Mouse (Mus musculus) heart, embryonic 16.5 days (tissue): ENCODE data around the gene Abr. TPM values are rescaled to one million over a fixed set of nuclear protein-coding genes. Genes with fewer than 3 reads are reported as not detected.

Source experiments
- ATAC-seq: fragments of 200-750 bp; cut with Nextera tagmentation; replicated peaks from 2 replicates; pipeline ENCODE4 v1.8.0; 2017; ENCODE audit warnings: moderate number of reproducible peaks; ENCODE audit not compliant: insufficient read depth, low FRiP score; ENCODE audit errors: extremely low read depth
- H3K27ac ChIP-seq: fragments of 300-500 bp; sonication (generic); 2 replicates; pipeline ENCODE4 v1.5.1; 2014; ENCODE audit warnings: mild to moderate bottlenecking, low read length, control low read depth, moderate library complexity
- H3K27me3 ChIP-seq: fragments of 300-500 bp; sonication (generic); 2 replicates; pipeline ENCODE4 v1.6.1; 2014; ENCODE audit warnings: low read length, mixed read lengths; ENCODE audit not compliant: control insufficient read depth, insufficient read depth
- H3K36me3 ChIP-seq: fragments of 300-500 bp; sonication (generic); 2 replicates; pipeline ENCODE4 v1.6.1; 2014; ENCODE audit not compliant: control insufficient read depth, insufficient read depth
- H3K4me1 ChIP-seq: fragments of 300-500 bp; sonication (generic); 2 replicates; pipeline ENCODE4 v1.6.1; 2014; ENCODE audit warnings: low read length, mixed read lengths; ENCODE audit not compliant: control insufficient read depth, insufficient read depth
- H3K4me2 ChIP-seq: fragments of 300-500 bp; sonication (generic); 2 replicates; pipeline ENCODE4 v1.6.1; 2014; ENCODE audit warnings: low read depth, mild to moderate bottlenecking, control low read depth, low read length
- H3K4me3 ChIP-seq: fragments of 300-500 bp; sonication (generic); 2 replicates; pipeline ENCODE4 v1.5.1; 2014; ENCODE audit warnings: mild to moderate bottlenecking, control low read depth, low read length
- H3K9ac ChIP-seq: fragments of 300-500 bp; sonication (generic); 2 replicates; pipeline ENCODE4 v1.6.1; 2014; ENCODE audit warnings: low read length, control low read depth
- H3K9me3 ChIP-seq: fragments of 300-500 bp; sonication (generic); replicated peaks from 2 replicates; pipeline ENCODE4 v1.6.1; 2016; ENCODE audit warnings: low read length; ENCODE audit not compliant: control insufficient read depth
- WGBS: fragments of 180-500 bp; shearing (Covaris S2); extraction: QIAGEN DNeasy Blood & Tissue Kit; methylation state at CpG from one replicate; pipeline ENCODE4 v1.1.7; 2014; 5-methylcytosine and 5-hydroxymethylcytosine counted together
- polyA plus RNA-seq: library from polyadenylated mRNA; unstranded; fragments of >200 nt; fragmentation: Nextera tagmentation; extraction: Ambion mirVana; gene quantifications from 2 replicates; pipeline ENCODE4 v1.2.1, GENCODE M21; 2015

Abr gene
- polyA plus RNA-seq, 1 experiment from 2014 or later: 21.0 TPM

DNA sequence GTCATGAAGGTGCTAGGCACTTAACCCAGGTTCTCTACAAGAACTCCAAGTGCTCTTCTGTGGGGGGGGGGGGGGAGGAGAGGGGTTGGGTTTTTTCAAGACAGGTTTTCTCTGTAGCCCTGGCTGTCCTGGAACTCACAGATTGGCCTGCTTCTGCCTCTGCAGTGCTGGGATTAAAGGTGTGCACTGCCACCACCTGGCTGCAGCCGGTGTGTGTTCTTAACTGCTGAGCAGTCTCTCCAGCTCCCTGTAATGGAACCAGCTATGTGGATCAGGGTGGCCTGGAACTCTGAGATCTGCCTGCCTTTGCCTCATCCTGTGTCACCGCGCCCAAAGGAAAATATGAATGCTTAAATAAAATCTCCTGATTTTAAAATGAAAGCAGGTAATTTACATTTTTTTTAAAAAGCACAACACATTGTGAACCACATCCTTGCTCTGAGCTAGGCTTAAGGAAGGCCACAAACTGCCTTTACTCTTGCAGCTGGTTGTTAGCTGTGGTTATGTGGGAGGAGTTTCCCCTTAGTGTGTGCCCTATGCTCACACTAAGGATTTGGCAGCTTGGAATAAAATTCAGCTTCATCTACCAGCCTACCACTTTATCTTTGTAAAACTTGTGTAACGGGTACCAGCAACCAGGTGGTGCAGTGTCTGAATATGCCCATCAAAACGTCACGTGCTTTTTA lies 125.9 kb downstream of the Abr start:
- ATAC-seq: no peak
- Histone ChIP-seq H3K36me3 (no peaks in the 10 kb centered on the region), H3K27me3 (no peaks in the 10 kb centered on the region), H3K4me1 (peaks cover 66% of the 10 kb centered on the region), H3K9ac (no peak overlapping the region), H3K4me3 (no peak overlapping the region), H3K4me2 (no peak overlapping the region), H3K27ac (peak overlapping the region; percentile 97), H3K9me3 (no peaks in the 10 kb centered on the region)
- 75% methylated on average over 6 of the region's 6 CpGs for WGBS

DNA sequence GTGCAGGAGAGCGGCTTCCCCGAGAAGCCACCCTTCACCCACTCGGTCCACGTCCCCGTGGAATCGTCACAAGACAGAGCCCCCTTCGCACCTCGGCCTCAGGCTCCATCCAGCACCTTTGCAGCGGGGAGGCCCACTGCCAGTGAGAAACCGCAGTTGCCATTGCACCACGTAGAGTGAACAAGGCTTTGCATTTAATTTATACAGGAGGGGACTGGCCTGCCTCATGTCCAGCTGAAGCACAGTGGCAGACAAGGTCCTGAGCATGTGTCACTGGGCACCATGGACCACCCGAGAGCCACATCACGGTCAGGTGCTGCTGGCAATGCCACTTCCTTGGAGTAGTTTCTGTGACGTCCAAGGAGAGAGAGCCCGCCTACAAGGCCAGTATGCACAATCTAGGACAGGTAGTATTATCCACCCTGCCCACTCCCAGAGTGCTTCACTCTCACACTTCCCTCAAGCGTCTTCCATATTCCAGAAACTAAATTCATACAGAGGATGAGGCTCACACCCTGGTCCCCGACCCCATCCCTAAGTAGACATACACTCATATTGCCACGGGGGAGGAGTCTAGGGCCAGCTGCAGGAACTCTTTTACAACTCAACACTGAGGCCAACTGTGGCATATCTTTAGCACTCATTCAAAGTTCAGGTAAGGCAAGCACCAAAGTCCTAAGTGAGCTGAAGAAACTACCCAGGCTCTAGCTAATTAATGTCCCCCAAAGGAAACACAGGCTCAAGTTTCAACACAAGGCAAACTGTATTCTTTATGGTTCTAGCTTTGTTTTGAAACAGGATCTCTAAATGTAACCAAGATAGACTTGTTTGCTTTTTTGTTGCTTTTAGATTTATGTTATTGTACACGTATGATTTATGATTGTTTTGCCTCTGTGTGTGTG lies 126.7 kb downstream of the Abr start:
- Histone ChIP-seq H3K9ac (peak overlapping the region; percentile 89), H3K4me3 (peak overlapping the region; percentile 72), H3K27ac (peak overlapping the region; percentile 97), H3K4me2 (peak overlapping the region; percentile 66), H3K36me3 (no peaks in the 10 kb centered on the region), H3K4me1 (peaks cover 74% of the 10 kb centered on the region), H3K27me3 (no peaks in the 10 kb centered on the region), H3K9me3 (no peaks in the 10 kb centered on the region)
- ATAC-seq: no peak
- WGBS: 11% methylated on average over 19 of the region's 19 CpGs

DNA sequence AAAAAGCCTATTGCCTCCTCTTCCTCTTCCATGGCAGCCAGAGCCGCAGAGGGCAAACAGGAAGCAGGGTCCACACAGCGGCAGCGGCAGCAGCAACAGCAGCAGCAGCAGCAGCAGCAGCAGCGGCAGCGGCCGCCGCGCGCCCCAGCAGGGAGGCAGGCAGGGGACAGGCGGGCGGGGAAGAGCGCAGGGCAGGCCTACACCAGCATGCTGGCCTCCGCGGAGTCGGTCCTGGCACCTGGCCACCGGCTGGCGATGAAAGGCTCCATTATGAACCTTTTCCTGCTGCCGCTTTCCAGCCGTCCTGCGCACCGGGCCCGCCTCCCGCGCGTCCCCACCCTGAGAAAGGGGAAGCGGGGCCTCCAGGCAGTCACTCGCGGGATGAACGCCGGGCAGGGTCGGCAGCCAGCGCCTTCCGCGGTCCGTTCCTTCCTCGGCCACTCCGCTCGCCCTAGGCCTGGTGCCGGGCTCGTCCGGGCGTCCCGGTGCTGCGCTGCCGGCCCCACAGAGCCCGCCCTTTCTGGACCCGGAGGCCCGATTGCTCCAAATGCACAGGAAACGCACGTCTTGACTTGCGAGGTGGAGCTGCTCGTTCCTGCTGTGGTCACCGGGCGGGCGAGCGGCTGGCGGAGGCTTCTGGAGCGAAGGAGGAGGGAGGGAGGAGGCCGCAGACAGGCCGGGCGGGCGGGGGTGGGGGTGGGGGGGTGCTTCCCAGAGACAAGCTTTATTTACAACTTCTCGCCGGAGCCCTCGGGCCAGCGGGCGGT lies 127.6 kb downstream of the Abr start:
- Histone ChIP-seq H3K9me3 (no peaks in the 10 kb centered on the region), H3K36me3 (no peaks in the 10 kb centered on the region), H3K9ac (peak overlapping the region; percentile 89), H3K27ac (peak overlapping the region; percentile 97), H3K4me1 (peaks cover 78% of the 10 kb centered on the region), H3K27me3 (no peaks in the 10 kb centered on the region), H3K4me3 (peak overlapping the region; percentile 72), H3K4me2 (peak overlapping the region; percentile 66)
- WGBS: under 1% methylated on average over 67 of the region's 67 CpGs
- peak; percentile 65 for ATAC-seq

DNA sequence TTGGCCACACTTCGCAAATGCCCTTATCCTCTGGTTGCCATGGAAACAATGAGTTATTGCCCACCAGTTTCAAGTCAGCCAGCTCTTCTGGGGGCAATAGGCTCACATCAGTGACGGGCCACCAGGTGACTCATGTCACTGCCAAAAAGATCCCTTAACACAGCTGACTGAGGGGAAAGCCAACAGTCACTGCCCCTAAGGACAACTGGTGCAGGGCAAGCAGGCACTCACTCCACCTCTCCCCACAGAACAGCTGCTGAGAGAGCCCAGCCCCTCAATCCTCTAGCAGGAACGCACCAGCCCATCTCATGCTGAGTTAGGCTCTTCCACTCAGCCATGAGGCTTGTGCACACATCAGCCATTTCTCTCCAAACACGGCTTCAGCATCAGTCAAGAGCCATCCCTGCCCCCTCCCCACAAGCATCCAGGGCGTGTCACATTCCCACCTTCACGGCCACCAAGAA lies 128.3 kb downstream of the Abr start:
- H3K4me1 ChIP-seq: peaks cover 75% of the 10 kb centered on the region
- no peaks in the 10 kb centered on the region for H3K9me3 ChIP-seq
- 6% methylated on average over 6 of the region's 6 CpGs for WGBS
- no peaks in the 10 kb centered on the region for H3K27me3 ChIP-seq
- peak overlapping the region; percentile 66 for H3K4me2 ChIP-seq
- no peaks in the 10 kb centered on the region for H3K36me3 ChIP-seq
- ATAC-seq: peak; percentile 25
- H3K27ac ChIP-seq: peak overlapping the region; percentile 97
- H3K4me3 ChIP-seq: peak overlapping the region; percentile 72
- H3K9ac ChIP-seq: peak overlapping the region; percentile 89

DNA sequence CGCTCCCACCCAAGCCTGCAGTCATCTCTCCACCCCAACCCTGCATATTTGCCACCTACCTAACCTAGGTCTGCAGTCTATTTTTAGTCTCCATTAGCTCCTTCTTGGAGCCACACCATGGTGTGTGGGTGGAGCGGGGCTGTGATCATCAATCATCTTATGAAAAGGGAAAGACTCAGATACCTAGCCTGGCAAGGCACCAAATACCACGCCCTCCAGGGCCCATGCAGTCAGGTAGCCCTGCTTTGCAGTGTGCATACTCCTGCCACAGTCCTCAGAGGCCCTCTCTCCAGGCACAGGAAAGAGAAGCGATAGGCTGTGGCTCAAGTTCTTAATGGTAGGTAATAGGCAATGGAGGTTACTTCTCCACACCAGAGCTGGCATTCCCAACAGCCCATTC lies 128.9 kb downstream of the Abr start:
- Histone ChIP-seq H3K27me3 (no peaks in the 10 kb centered on the region), H3K4me1 (peaks cover 75% of the 10 kb centered on the region), H3K27ac (peak overlapping the region; percentile 97), H3K9ac (peak overlapping the region; percentile 89), H3K9me3 (no peaks in the 10 kb centered on the region), H3K4me2 (peak overlapping the region; percentile 66), H3K36me3 (no peaks in the 10 kb centered on the region), H3K4me3 (peak overlapping the region; percentile 72)
- ATAC-seq: no peak
- WGBS: 43% methylated on average over 4 of the region's 4 CpGs

DNA sequence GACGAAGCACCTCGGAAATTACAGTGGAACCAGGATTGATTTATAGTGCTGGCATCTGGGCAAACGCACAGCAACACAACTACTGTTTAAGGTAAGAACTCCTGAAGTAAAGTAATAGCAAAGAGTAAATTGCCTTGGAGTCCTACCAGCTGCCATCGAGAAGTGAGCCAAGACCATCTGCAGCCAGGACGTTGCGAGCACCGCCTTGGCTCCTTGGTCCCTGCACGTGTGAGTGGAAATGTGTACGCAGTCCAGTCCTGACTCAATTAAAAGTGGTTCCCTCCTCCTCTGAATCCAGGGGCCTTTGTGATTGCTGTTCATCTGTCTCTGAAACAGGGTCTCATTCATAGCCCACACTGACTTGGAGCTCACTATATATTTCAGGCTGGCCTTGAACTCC lies 130.3 kb downstream of the Abr start:
- Histone ChIP-seq H3K36me3 (no peaks in the 10 kb centered on the region), H3K4me3 (no peak overlapping the region), H3K27me3 (no peaks in the 10 kb centered on the region), H3K4me1 (peaks cover 64% of the 10 kb centered on the region), H3K9ac (peak overlapping the region; percentile 35; the same call in 1 of the 2 replicates), H3K4me2 (no peak overlapping the region; the same call in 1 of the 2 replicates), H3K9me3 (no peaks in the 10 kb centered on the region), H3K27ac (no peak overlapping the region; the same call in 1 of the 2 replicates)
- ATAC-seq: no peak
- 58% methylated on average over 9 of the region's 9 CpGs for WGBS

DNA sequence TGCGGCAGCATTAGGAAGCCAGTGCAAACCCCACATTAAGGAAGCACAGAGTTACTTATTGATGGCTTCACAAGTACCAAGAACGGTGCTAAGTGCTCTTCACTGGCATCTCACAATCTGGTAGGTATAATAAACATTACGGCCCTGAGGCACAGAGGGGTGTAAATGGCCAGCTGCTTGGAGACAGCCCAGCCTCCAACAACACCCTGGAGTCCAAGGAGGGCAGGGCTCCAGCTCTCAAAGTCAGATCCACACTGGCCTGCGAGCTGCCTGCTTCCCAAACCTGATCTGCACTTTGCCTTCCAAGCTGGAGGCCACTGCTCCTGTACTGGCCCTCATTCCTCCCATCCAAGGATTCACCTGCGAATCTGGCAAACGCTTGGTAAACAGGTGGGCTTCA lies 132.7 kb downstream of the Abr start:
- H3K4me2 ChIP-seq: no peak overlapping the region
- no peak for ATAC-seq
- no peaks in the 10 kb centered on the region for H3K36me3 ChIP-seq
- H3K9me3 ChIP-seq: no peaks in the 10 kb centered on the region
- WGBS: 56% methylated on average over 6 of the region's 6 CpGs
- H3K9ac ChIP-seq: peak overlapping the region; percentile 49
- H3K27me3 ChIP-seq: no peaks in the 10 kb centered on the region
- no peak overlapping the region for H3K4me3 ChIP-seq
- peaks cover 50% of the 10 kb centered on the region for H3K4me1 ChIP-seq
- H3K27ac ChIP-seq: peak overlapping the region; percentile 71

DNA sequence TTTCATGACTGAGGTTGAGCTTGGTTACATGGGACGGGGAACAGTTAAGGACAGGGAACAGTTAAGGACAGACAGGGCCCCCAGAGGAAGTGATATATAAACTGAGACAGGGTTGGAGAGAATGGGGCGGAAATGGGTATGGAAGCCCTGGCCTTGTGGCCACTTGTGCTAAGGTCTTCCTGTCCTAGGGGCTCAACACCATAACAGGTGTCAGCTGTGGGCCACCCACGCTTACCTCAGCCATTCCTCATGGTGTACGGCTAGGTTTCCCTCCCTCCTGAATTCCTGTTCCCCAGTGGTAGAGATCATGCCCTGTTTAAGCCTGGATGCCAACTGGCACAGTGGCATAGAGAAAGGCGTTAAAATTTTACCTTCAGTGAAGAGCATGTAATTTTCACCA lies 135.1 kb downstream of the Abr start:
- H3K4me1 ChIP-seq: peaks cover 52% of the 10 kb centered on the region

More for the DNA sequence above, 135.1 kb downstream of the Abr start:
- no peak overlapping the region for H3K4me2 ChIP-seq
- H3K36me3 ChIP-seq: no peaks in the 10 kb centered on the region
- no peak overlapping the region for H3K4me3 ChIP-seq
- no peak overlapping the region for H3K9ac ChIP-seq
- H3K27ac ChIP-seq: no peak overlapping the region
- 77% methylated on average over 5 of the region's 5 CpGs for WGBS
- no peaks in the 10 kb centered on the region for H3K27me3 ChIP-seq
- no peak for ATAC-seq
- no peaks in the 10 kb centered on the region for H3K9me3 ChIP-seq
